Mouse (Mus musculus) cerebellum, adult 2 months (tissue): Measurements from ENCODE around the gene Tmem110.

Experiments
- CTCF ChIP-seq: fragments of 200-500 bp; IDR thresholded peaks from 2 replicates; pipeline ENCODE4 v1.5.1; 2011; ENCODE audit warnings: low read depth, mild to moderate bottlenecking, control low read depth, low read length, moderate library complexity, borderline replicate concordance; ENCODE audit not compliant: insufficient read depth
- POLR2A ChIP-seq: fragments of 200-500 bp; IDR thresholded peaks from 2 replicates; pipeline ENCODE4 v1.6.1; 2011; ENCODE audit warnings: low read length, control low read depth, borderline replicate concordance; ENCODE audit not compliant: insufficient read depth

GRCm38 (mm10) chr14:30875955-30876354, 50.6 kb downstream of the Tmem110 start:
- TF ChIP-seq CTCF = no peak
- TF ChIP-seq POLR2A = no peak
